Mouse (Mus musculus) forebrain, embryonic 13.5 days (tissue): ENCODE results near the gene Aaed1. TPM values are rescaled to one million over a fixed set of nuclear protein-coding genes. Genes with fewer than 3 reads are reported as not detected.

Source experiments
- polyA plus RNA-seq: library from polyadenylated mRNA; unstranded; fragments of >200 nt; fragmentation: Nextera tagmentation; extraction: Ambion mirVana; gene quantifications from 2 replicates; pipeline ENCODE4 v1.2.1, GENCODE M21; 2015

Aaed1 gene
- polyA plus RNA-seq, 1 experiment from 2014 or later: 12.3 TPM

Other genes with a start within 250 kb of the Aaed1 start
- not detected in 2 replicates for gene Hsd17b3, start 223.5 kb downstream of the Aaed1 start, polyA plus RNA-seq
- gene Slc35d2, start 183.3 kb downstream of the Aaed1 start, polyA plus RNA-seq: 1.2 and 1.3 TPM in 2 replicates
- gene Zfp367, start 159.5 kb downstream of the Aaed1 start, polyA plus RNA-seq: 18.9 and 20.4 TPM in 2 replicates
- gene Habp4, start 150.9 kb downstream of the Aaed1 start, polyA plus RNA-seq: 10.9 and 12.4 TPM in 2 replicates
- gene Cdc14b, start 37.4 kb downstream of the Aaed1 start, polyA plus RNA-seq: 3.8 and 5.5 TPM in 2 replicates
- 79.0 and 92.5 TPM in 2 replicates for gene Ctsl, start 58.2 kb upstream of the Aaed1 start, polyA plus RNA-seq
- gene Cdk20, start 119.6 kb upstream of the Aaed1 start, polyA plus RNA-seq: 14.9 and 16.2 TPM in 2 replicates
- gene Fam240b, start 185.1 kb upstream of the Aaed1 start, polyA plus RNA-seq: not detected in 2 replicates